Mouse (Mus musculus) cerebellum, adult 11 months (tissue): ENCODE measurements around the gene Tmem201.

ENCODE experiments used
- DNase-seq: peaks from one replicate; pipeline ENCODE4 v3.0.0; 2022

Tmem201 gene

GRCm38 (mm10) chr4:149744119-149744518, 6.3 kb upstream of the Tmem201 start:
- DNase-seq: no peak

- DNase-seq: no peak
These were observed 4.2 kb upstream of the Tmem201 start for GRCm38 (mm10) chr4:149742011-149742530.

- no peak for DNase-seq
These were observed 2.5 kb upstream of the Tmem201 start for GRCm38 (mm10) chr4:149740301-149740700.

- no peak for DNase-seq
These were observed 1.6 kb upstream of the Tmem201 start for GRCm38 (mm10) chr4:149739478-149739877.

- DNase-seq: peak; percentile 95
These were observed 1.3 kb downstream of the Tmem201 start for GRCm38 (mm10) chr4:149736581-149736980.

GRCm38 (mm10) chr4:149735624-149736250, 2.1 kb downstream of the Tmem201 start:
- DNase-seq: no peak

- peak; percentile 84 for DNase-seq
These were observed 2.9 kb downstream of the Tmem201 start for GRCm38 (mm10) chr4:149734730-149735475.

- no peak for DNase-seq
These were observed 3.6 kb downstream of the Tmem201 start for GRCm38 (mm10) chr4:149734246-149734645.

- DNase-seq: no peak
These were observed 4.1 kb downstream of the Tmem201 start for GRCm38 (mm10) chr4:149733748-149734147.

- no peak for DNase-seq
These were observed 5.0 kb downstream of the Tmem201 start for GRCm38 (mm10) chr4:149732800-149733199.

- DNase-seq: no peak
These were observed 5.5 kb downstream of the Tmem201 start for GRCm38 (mm10) chr4:149732313-149732712.

GRCm38 (mm10) chr4:149730827-149731226, 7.0 kb downstream of the Tmem201 start:
- DNase-seq: no peak

- no peak for DNase-seq
These were observed 9.0 kb downstream of the Tmem201 start for GRCm38 (mm10) chr4:149728810-149729209.

GRCm38 (mm10) chr4:149727636-149728035, 10.2 kb downstream of the Tmem201 start:
- no peak for DNase-seq

- DNase-seq: peak; percentile 92
These were observed 12.0 kb downstream of the Tmem201 start for GRCm38 (mm10) chr4:149725661-149726350.

- DNase-seq: no peak
These were observed 12.9 kb downstream of the Tmem201 start for GRCm38 (mm10) chr4:149724916-149725470.

GRCm38 (mm10) chr4:149723855-149724731, 13.8 kb downstream of the Tmem201 start:
- DNase-seq: peak; percentile 89

- peak; percentile 38 for DNase-seq
These were observed 14.8 kb downstream of the Tmem201 start for GRCm38 (mm10) chr4:149723021-149723390.

- peak; percentile 51 for DNase-seq
These were observed 15.5 kb downstream of the Tmem201 start for GRCm38 (mm10) chr4:149722104-149723020.

GRCm38 (mm10) chr4:149721163-149721562, 16.7 kb downstream of the Tmem201 start:
- DNase-seq: no peak

GRCm38 (mm10) chr4:149719686-149720085, 18.2 kb downstream of the Tmem201 start:
- peak; percentile 56 for DNase-seq
